Mouse (Mus musculus) ES-E14 (cell line): ENCODE results near the gene Gm28635. TPM values are rescaled to one million over a fixed set of nuclear protein-coding genes. Genes with fewer than 3 reads are reported as not detected.

Source experiments
- DNase-seq: peaks from one replicate; pipeline ENCODE4 v3.0.0-alpha.2; 2013; ENCODE audit warnings: low read depth, low spot score
- H3K27ac ChIP-seq: 2 replicates; pipeline ENCODE4 v1.5.1; 2012; ENCODE audit warnings: low read depth, mild to moderate bottlenecking, low read length, moderate library complexity, mixed read lengths; ENCODE audit not compliant: poor library complexity, insufficient read depth, severe bottlenecking
- H3K36me3 ChIP-seq: 2 replicates; pipeline ENCODE4 v1.6.1; 2012; ENCODE audit warnings: mild to moderate bottlenecking, low read length, moderate library complexity, mixed read lengths; ENCODE audit not compliant: control insufficient read depth, poor library complexity, insufficient read depth, severe bottlenecking
- H3K4me1 ChIP-seq, 2 experiments: fragments of 150-350 bp in 1 of 2; sonication (generic) in 1 of 2; 2 replicates each; pipeline ENCODE4 v1.6.1; 2012; ENCODE audit warnings: low read length in 2 of 2, mild to moderate bottlenecking in 1 of 2, mixed read lengths in 1 of 2; ENCODE audit not compliant: control insufficient read depth in 2 of 2, insufficient read depth in 2 of 2, poor library complexity in 1 of 2
- H3K4me3 ChIP-seq, 2 experiments: fragments of 150-350 bp in 1 of 2; sonication (generic) in 1 of 2; 2 replicates each; pipeline ENCODE4 v1.5.1; 2012; ENCODE audit warnings: low read length in 2 of 2, low read depth in 1 of 2, mild to moderate bottlenecking in 1 of 2, mixed read lengths in 1 of 2; ENCODE audit not compliant: insufficient read depth in 1 of 2, poor library complexity in 1 of 2, severe bottlenecking in 1 of 2
- H3K9ac ChIP-seq: 2 replicates; pipeline ENCODE4 v1.6.1; 2012; ENCODE audit warnings: low read depth, mild to moderate bottlenecking, low read length, mixed read lengths; ENCODE audit not compliant: poor library complexity, insufficient read depth, severe bottlenecking
- H3K9me3 ChIP-seq: fragments of 150-350 bp; sonication (generic); 2 replicates; pipeline ENCODE4 v1.6.1; 2012; ENCODE audit warnings: low read depth, mild to moderate bottlenecking, low read length; ENCODE audit not compliant: control insufficient read depth, insufficient read depth
- CHD2 ChIP-seq: IDR thresholded peaks from 2 replicates; pipeline ENCODE4 v1.6.1; 2014; ENCODE audit warnings: mild to moderate bottlenecking, low read depth, low read length, inconsistent platforms
- HCFC1 ChIP-seq: IDR thresholded peaks from 2 replicates; pipeline ENCODE4 v1.6.1; 2012; ENCODE audit warnings: low read length, inconsistent platforms, borderline replicate concordance; ENCODE audit not compliant: insufficient read depth
- MAFK ChIP-seq: IDR thresholded peaks from 2 replicates; pipeline ENCODE4 v1.6.1; 2014; ENCODE audit warnings: mild to moderate bottlenecking, low read depth, low read length, inconsistent platforms; ENCODE audit not compliant: insufficient read depth
- ZC3H11A ChIP-seq: IDR thresholded peaks from 2 replicates; pipeline ENCODE4 v1.6.1; 2012; ENCODE audit warnings: low read depth, mild to moderate bottlenecking, inconsistent platforms, low read length, borderline replicate concordance
- ZNF384 ChIP-seq: IDR thresholded peaks from 2 replicates; pipeline ENCODE4 v1.6.1; 2012; ENCODE audit warnings: low read depth, low read length, inconsistent platforms
- in situ Hi-C, 2 experiments: fragments of 600-800 bp; cut with MboI; formaldehyde crosslinking; loops; one replicate each; pipeline ENCODE4 v1.15.1; 2025; ENCODE audit warnings: low sequenced_read_pairs in 2 of 2, inconsistent platforms in 1 of 2; ENCODE audit not compliant: unreplicated experiment in 2 of 2
- total RNA-seq: library from RNA; depleted of rRNA; stranded (reverse); fragments of 300-350 nt; gene quantifications from 2 replicates; pipeline ENCODE4 v1.2.3, GENCODE M21; 2012

Gene Gm28635
- total RNA-seq, 1 experiment: 2.7 TPM

- Histone ChIP-seq H3K36me3 (no peaks in the 10 kb centered on the region), H3K9me3 (no peaks in the 10 kb centered on the region), H3K4me1 (peaks cover 0 to 2% of the 10 kb centered on the region in 2 experiments; a peak in 1 of 4 replicates), H3K9ac (no peak overlapping the region), H3K27ac (no peak overlapping the region), H3K4me3 (no peak overlapping the region)
- no peak for DNase-seq
- in situ Hi-C loops: no loop called here
- TF ChIP-seq HCFC1 (no peak), ZC3H11A (no peak), CHD2 (no peak), MAFK (no peak), ZNF384 (no peak)
Observed at GRCm38 (mm10) chr2:84653354-84653753, 24.5 kb downstream of the Gm28635 start.

- no peaks in the 10 kb centered on the region for H3K9me3 ChIP-seq
- H3K36me3 ChIP-seq: 0 out of 2 replicates have a peak, but pooled peaks cover 2% of the 10 kb centered on the region
- H3K9ac ChIP-seq: peak within 1 kb of the TSS; percentile 93
- no peak for TF ChIP-seq HCFC1
- peak; percentile 99 for TF ChIP-seq ZNF384
- TF ChIP-seq ZC3H11A: no peak
- TF ChIP-seq CHD2: peak; percentile 90
- TF ChIP-seq MAFK: no peak
- in situ Hi-C loops: no loop called here
- H3K4me1 ChIP-seq: peaks cover 2 to 4% of the 10 kb centered on the region in 2 experiments; a peak in 3 of 4 replicates
- peak within 1 kb of the TSS; percentile 86 for H3K27ac ChIP-seq
- peak within 1 kb of the TSS; percentile 82 to 89 for H3K4me3 ChIP-seq
- DNase-seq: peak; percentile 77
Observed at GRCm38 (mm10) chr2:84650464-84651195, 27.2 kb downstream of the Gm28635 start, which contains the start of gene Ctnnd1. TSS of gene Ctnnd1 (minus strand) at chr2:84650765.

- in situ Hi-C loops: no loop called here
- Histone ChIP-seq H3K4me1 (peaks cover 2 to 4% of the 10 kb centered on the region in 2 experiments; a peak in 3 of 4 replicates), H3K36me3 (0 out of 2 replicates have a peak, but pooled peaks cover 2% of the 10 kb centered on the region), H3K4me3 (peak overlapping the region; percentile 82 to 89), H3K9ac (peak overlapping the region; percentile 79), H3K9me3 (no peaks in the 10 kb centered on the region), H3K27ac (peak overlapping the region; percentile 8; the same call in 1 of the 2 replicates)
- TF ChIP-seq HCFC1 (no peak), CHD2 (no peak), MAFK (no peak), ZNF384 (no peak), ZC3H11A (no peak)
- DNase-seq: no peak
Observed at GRCm38 (mm10) chr2:84649674-84650073, 28.2 kb downstream of the Gm28635 start.

- DNase-seq: no peak
- Histone ChIP-seq H3K4me3 (peak overlapping the region; percentile 4 to 89; a peak in 3 of 4 replicates), H3K36me3 (0 out of 2 replicates have a peak, but pooled peaks cover 2% of the 10 kb centered on the region), H3K27ac (no peak overlapping the region), H3K4me1 (peaks cover 2 to 4% of the 10 kb centered on the region in 2 experiments; a peak in 3 of 4 replicates), H3K9ac (no peak overlapping the region), H3K9me3 (no peaks in the 10 kb centered on the region)
- TF ChIP-seq ZNF384: no peak
- no peak for TF ChIP-seq HCFC1
- no peak for TF ChIP-seq CHD2
- TF ChIP-seq ZC3H11A: no peak
- no peak for TF ChIP-seq MAFK
- in situ Hi-C loops: no loop called here
Observed at GRCm38 (mm10) chr2:84648369-84648768, 29.5 kb downstream of the Gm28635 start.
